Mouse (Mus musculus) ES-E14 (cell line): ENCODE measurements at regions not wholly inside any gene's neighbourhood (a gene's known extent, or its start where the extent isn't known, plus 50 kb on each side); places are given as distances from the start of the nearest gene placed in this dataset.

Experiments used
- DNase-seq: peaks from one replicate; pipeline ENCODE4 v3.0.0-alpha.2; 2013; ENCODE audit warnings: low read depth, low spot score
- H3K27ac ChIP-seq: 2 replicates; pipeline ENCODE4 v1.5.1; 2012; ENCODE audit warnings: low read depth, mild to moderate bottlenecking, low read length, moderate library complexity, mixed read lengths; ENCODE audit not compliant: poor library complexity, insufficient read depth, severe bottlenecking
- H3K36me3 ChIP-seq: 2 replicates; pipeline ENCODE4 v1.6.1; 2012; ENCODE audit warnings: mild to moderate bottlenecking, low read length, moderate library complexity, mixed read lengths; ENCODE audit not compliant: control insufficient read depth, poor library complexity, insufficient read depth, severe bottlenecking
- H3K4me1 ChIP-seq, 2 experiments: fragments of 150-350 bp in 1 of 2; sonication (generic) in 1 of 2; 2 replicates each; pipeline ENCODE4 v1.6.1; 2012; ENCODE audit warnings: low read length in 2 of 2, mild to moderate bottlenecking in 1 of 2, mixed read lengths in 1 of 2; ENCODE audit not compliant: control insufficient read depth in 2 of 2, insufficient read depth in 2 of 2, poor library complexity in 1 of 2
- H3K4me3 ChIP-seq, 2 experiments: fragments of 150-350 bp in 1 of 2; sonication (generic) in 1 of 2; 2 replicates each; pipeline ENCODE4 v1.5.1; 2012; ENCODE audit warnings: low read length in 2 of 2, low read depth in 1 of 2, mild to moderate bottlenecking in 1 of 2, mixed read lengths in 1 of 2; ENCODE audit not compliant: insufficient read depth in 1 of 2, poor library complexity in 1 of 2, severe bottlenecking in 1 of 2
- H3K9ac ChIP-seq: 2 replicates; pipeline ENCODE4 v1.6.1; 2012; ENCODE audit warnings: low read depth, mild to moderate bottlenecking, low read length, mixed read lengths; ENCODE audit not compliant: poor library complexity, insufficient read depth, severe bottlenecking
- H3K9me3 ChIP-seq: fragments of 150-350 bp; sonication (generic); 2 replicates; pipeline ENCODE4 v1.6.1; 2012; ENCODE audit warnings: low read depth, mild to moderate bottlenecking, low read length; ENCODE audit not compliant: control insufficient read depth, insufficient read depth
- CHD2 ChIP-seq: IDR thresholded peaks from 2 replicates; pipeline ENCODE4 v1.6.1; 2014; ENCODE audit warnings: mild to moderate bottlenecking, low read depth, low read length, inconsistent platforms
- HCFC1 ChIP-seq: IDR thresholded peaks from 2 replicates; pipeline ENCODE4 v1.6.1; 2012; ENCODE audit warnings: low read length, inconsistent platforms, borderline replicate concordance; ENCODE audit not compliant: insufficient read depth
- MAFK ChIP-seq: IDR thresholded peaks from 2 replicates; pipeline ENCODE4 v1.6.1; 2014; ENCODE audit warnings: mild to moderate bottlenecking, low read depth, low read length, inconsistent platforms; ENCODE audit not compliant: insufficient read depth
- ZC3H11A ChIP-seq: IDR thresholded peaks from 2 replicates; pipeline ENCODE4 v1.6.1; 2012; ENCODE audit warnings: low read depth, mild to moderate bottlenecking, inconsistent platforms, low read length, borderline replicate concordance
- ZNF384 ChIP-seq: IDR thresholded peaks from 2 replicates; pipeline ENCODE4 v1.6.1; 2012; ENCODE audit warnings: low read depth, low read length, inconsistent platforms
- in situ Hi-C, 2 experiments: fragments of 600-800 bp; cut with MboI; formaldehyde crosslinking; loops; one replicate each; pipeline ENCODE4 v1.15.1; 2025; ENCODE audit warnings: low sequenced_read_pairs in 2 of 2, inconsistent platforms in 1 of 2; ENCODE audit not compliant: unreplicated experiment in 2 of 2

- in situ Hi-C loops = no loop called here
- no peak for DNase-seq
- H3K36me3 ChIP-seq = no peaks in the 10 kb centered on the region
- no peak overlapping the region for H3K27ac ChIP-seq
- TF ChIP-seq MAFK = no peak
- H3K4me3 ChIP-seq = no peak overlapping the region
- no peaks in the 10 kb centered on the region for H3K4me1 ChIP-seq
- H3K9me3 ChIP-seq = no peaks in the 10 kb centered on the region
- no peak overlapping the region for H3K9ac ChIP-seq
These were observed 62.9 kb downstream of the Cst10 start for GRCm38 (mm10) chr2:149467801-149468200.

GRCm38 (mm10) chr2:149472411-149472810, 67.6 kb downstream of the Cst10 start:
- Histone ChIP-seq H3K9me3 (no peaks in the 10 kb centered on the region), H3K27ac (no peak overlapping the region), H3K36me3 (no peaks in the 10 kb centered on the region), H3K9ac (no peak overlapping the region), H3K4me3 (no peak overlapping the region), H3K4me1 (no peaks in the 10 kb centered on the region)
- TF ChIP-seq ZNF384 = no peak
- TF ChIP-seq HCFC1 = no peak
- TF ChIP-seq CHD2 = no peak
- TF ChIP-seq MAFK = no peak
- TF ChIP-seq ZC3H11A = no peak
- no peak for DNase-seq
- in situ Hi-C loops = no loop called here

- Histone ChIP-seq H3K9me3 (no peaks in the 10 kb centered on the region), H3K4me3 (no peak overlapping the region), H3K9ac (no peak overlapping the region), H3K27ac (no peak overlapping the region), H3K36me3 (no peaks in the 10 kb centered on the region), H3K4me1 (no peaks in the 10 kb centered on the region)
- TF ChIP-seq ZNF384 (no peak), HCFC1 (no peak), MAFK (no peak), ZC3H11A (no peak), CHD2 (no peak)
- in situ Hi-C loops = no loop called here
- DNase-seq = no peak
These were observed 88.6 kb downstream of the Cst10 start for GRCm38 (mm10) chr2:149493280-149493988.

GRCm38 (mm10) chr2:149512870-149513269, 108.0 kb downstream of the Cst10 start:
- Histone ChIP-seq H3K4me1 (no peaks in the 10 kb centered on the region), H3K36me3 (no peaks in the 10 kb centered on the region), H3K9me3 (no peaks in the 10 kb centered on the region), H3K9ac (no peak overlapping the region), H3K27ac (no peak overlapping the region), H3K4me3 (no peak overlapping the region)
- in situ Hi-C loops = no loop called here
- no peak for DNase-seq
- no peak for TF ChIP-seq ZNF384
- no peak for TF ChIP-seq ZC3H11A
- no peak for TF ChIP-seq CHD2
- no peak for TF ChIP-seq MAFK

- no peak overlapping the region for H3K4me3 ChIP-seq
- H3K36me3 ChIP-seq = no peaks in the 10 kb centered on the region
- DNase-seq = no peak
- no peak for TF ChIP-seq ZNF384
- TF ChIP-seq MAFK = no peak
- TF ChIP-seq CHD2 = no peak
- TF ChIP-seq ZC3H11A = no peak
- TF ChIP-seq HCFC1 = no peak
- in situ Hi-C loops = no loop called here
- no peak overlapping the region for H3K27ac ChIP-seq
- no peak overlapping the region for H3K9ac ChIP-seq
- no peaks in the 10 kb centered on the region for H3K9me3 ChIP-seq
- H3K4me1 ChIP-seq = no peaks in the 10 kb centered on the region
These were observed 119.6 kb downstream of the Cst10 start for GRCm38 (mm10) chr2:149524424-149524823.
